Mouse (Mus musculus) Muller cell, postnatal 12 days (primary cell): ENCODE results near the gene Pts.

ENCODE experiments used
- DNase-seq: peaks from one replicate; pipeline ENCODE4 v3.0.0-alpha.2; 2015; ENCODE audit errors: inconsistent ontology term

Gene Pts

GRCm38 (mm10) chr9:50533328-50533727, 4.8 kb upstream of the Pts start:
- no peak for DNase-seq

GRCm38 (mm10) chr9:50530890-50531289, 2.4 kb upstream of the Pts start:
- DNase-seq = peak; percentile 32

GRCm38 (mm10) chr9:50527860-50528259, 664 bp downstream of the Pts start:
- no peak for DNase-seq

DNA sequence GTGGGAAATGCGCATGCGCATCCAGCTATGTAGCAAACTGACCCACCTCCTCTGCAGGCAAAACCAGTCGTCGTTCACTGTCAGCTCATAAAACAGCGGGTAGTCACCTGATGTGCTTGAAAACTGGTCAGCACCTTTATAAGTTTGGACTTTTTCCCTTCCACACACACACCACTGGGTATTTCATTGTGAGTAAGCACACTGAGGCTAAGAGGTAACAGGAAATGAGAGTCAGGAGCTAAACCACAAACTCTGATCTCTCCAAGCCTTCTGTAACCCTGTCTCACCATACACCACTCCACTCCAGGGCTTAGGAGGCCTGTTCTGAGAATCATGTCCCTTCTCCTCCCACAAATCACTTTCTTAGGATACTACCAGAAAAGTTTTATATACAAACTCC, 2.9 kb downstream of the Pts start:
- DNase-seq = no peak

DNA sequence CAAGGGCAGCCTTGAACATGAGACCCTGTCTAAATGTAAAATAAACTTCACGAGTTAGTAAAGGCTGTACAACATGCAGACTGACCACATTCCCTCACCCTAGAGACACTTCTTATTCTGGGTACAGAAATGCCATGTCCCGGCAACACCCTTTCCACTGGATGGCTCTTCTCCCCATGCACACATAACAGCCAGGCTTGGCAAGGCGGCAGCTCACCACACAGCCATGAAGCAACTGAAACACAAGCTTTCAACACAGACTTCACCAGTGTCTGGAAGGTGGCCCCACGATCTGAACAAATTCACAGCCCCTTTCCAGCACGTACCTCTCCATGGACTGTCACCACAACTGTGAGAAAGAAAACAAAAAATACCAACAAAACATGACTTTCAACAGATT, 3.6 kb downstream of the Pts start:
- DNase-seq = no peak

GRCm38 (mm10) chr9:50522574-50522973, 6.0 kb downstream of the Pts start:
- DNase-seq = no peak

GRCm38 (mm10) chr9:50521562-50521961, 7.0 kb downstream of the Pts start:
- no peak for DNase-seq

DNA sequence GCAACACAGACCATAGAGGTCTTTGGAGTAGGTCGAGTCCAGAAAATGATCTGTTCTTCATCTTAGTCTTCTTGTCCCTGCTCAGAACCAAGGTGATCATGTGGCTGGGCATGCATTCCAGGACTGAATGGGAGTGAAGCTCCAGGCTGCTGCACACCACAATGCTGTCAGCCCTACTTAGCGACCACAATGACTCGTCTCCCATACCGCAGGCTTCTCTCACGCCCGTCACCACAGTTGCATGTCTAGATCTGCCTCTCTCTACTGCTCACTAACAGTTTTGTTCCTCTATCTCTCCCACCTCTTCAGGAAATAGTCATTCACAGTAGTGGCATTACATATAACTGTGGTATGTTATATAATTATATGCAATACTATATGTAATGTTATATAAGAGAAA, 7.8 kb downstream of the Pts start:
- peak; percentile 40 for DNase-seq

GRCm38 (mm10) chr9:50518781-50519180, 9.7 kb downstream of the Pts start:
- no peak for DNase-seq

DNA sequence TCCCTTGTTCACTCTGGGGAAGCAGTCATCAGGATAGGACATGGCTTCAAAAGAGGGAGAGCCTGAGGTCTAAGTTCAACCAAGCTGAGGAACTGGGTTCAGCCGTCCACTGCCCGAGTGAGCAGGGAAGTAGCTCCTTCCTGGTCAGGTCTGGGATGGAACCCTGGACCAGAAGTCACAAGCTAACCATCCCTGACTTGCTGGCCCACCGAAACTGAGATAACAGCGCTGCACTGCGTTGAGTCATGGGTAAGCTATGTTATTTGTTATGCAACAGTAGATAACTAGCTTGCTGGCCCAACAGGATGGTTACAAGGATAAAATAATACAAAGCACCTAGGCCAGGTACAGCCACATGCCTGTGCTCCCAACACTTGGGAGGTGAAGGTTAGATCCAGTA, 13.1 kb downstream of the Pts start:
- DNase-seq = no peak

DNA sequence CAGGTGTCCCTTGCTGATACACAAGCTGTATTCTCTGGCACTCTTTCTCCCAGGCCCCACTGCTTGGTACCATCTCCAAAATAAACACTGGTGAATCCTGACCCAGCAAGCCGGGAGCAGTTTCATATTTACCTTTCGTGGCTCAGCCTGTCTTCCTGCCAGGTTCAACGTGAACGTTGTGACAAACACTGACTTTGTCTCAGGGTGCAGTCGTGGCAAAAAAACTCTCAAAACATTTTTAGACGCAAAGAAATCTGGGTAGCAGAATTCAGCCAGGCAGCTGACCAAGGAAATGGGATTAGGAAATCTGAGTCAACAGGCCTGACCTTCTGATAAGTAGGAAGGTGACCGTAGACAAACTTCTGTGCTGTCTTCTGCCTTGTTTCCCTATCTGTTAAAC, 21.0 kb downstream of the Pts start:
- DNase-seq = no peak

- DNase-seq = no peak
Observed at GRCm38 (mm10) chr9:50505405-50505804, 23.1 kb downstream of the Pts start.

- DNase-seq = no peak
Observed at GRCm38 (mm10) chr9:50502949-50503348, 25.6 kb downstream of the Pts start.

- peak; percentile 76 for DNase-seq
Observed at GRCm38 (mm10) chr9:50500974-50501501, 27.5 kb downstream of the Pts start.

- peak; percentile 68 for DNase-seq
Observed at GRCm38 (mm10) chr9:50500467-50500973, 28.0 kb downstream of the Pts start.

DNA sequence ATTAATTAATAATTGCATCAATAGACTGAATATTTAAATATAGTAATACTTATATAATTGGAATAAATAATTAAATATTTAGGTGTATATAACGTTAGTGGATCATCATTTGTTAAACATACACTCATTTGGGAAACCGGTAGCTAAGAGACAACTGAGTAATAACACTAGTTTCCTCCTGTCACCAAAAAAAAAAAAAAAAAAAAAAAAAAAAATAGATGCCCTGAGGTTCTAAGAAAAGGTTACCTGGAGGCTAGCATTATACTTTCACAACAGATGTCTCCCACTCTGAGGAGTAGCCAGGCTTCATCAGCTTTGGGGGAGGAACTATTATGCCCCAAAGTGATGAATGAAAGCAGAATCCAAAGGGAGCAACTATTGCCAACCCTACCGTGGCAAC, 28.7 kb downstream of the Pts start:
- DNase-seq = no peak

DNA sequence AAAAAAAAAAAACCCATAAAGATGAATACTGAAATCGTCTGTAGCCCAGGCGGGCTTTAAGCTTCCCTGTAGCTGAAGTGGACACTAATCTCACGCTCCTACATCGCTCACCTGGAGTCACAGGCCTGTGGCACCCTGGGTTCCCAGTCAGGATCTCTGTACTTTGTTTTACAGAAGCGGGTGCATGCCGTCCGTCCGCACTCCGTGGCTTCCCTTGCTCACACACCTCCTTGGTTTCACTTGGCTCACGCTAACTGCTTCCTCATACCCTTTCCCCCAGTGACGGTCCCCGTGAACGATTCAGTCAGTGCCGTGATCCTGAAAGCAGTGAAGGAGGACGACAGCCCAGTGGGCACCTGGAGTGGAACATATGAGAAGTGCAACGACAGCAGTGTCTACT, 29.7 kb downstream of the Pts start:
- DNase-seq = no peak

- DNase-seq = no peak
Observed at GRCm38 (mm10) chr9:50497536-50497935, 31.0 kb downstream of the Pts start.

DNA sequence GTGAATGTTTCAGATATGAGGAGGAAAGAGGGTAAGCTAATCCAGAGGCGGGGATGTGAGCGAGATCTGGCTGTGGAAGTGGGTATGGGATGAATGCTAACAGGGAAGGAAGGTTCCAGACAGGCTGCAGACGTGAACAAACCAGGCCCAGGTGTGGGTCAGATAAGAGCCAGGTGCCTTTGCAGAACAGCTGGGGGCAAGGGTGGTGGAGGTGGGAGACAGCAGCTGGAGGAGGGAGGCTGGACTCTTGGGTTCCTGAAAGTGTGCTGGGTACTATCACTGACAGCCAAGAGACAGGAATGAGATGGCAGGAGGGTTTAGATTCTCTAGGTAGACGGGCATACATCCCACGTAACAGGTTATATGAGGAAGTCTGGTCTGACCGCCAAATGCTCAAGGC, 31.4 kb downstream of the Pts start:
- DNase-seq = no peak

DNA sequence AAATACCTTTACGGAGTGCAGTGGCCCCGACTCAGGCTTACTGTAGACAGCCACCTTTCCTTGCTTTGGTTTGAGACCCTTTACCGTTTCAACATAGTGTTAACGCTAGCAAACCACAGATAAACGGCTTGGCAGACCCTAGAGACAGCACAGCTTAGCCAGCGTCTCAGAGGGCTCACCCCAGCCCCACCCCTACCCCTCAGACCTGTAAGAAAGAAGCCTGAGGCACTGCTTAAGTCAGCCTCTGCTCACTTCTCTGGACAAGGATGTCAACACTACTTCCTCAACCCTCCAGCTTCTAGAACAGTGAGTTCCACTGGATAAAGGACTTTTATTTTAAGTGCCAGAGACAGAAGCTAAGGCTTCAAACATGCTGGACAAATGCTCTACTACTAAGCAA, 32.0 kb downstream of the Pts start:
- no peak for DNase-seq

- DNase-seq = no peak
Observed at GRCm38 (mm10) chr9:50496151-50496505, 32.4 kb downstream of the Pts start.

- no peak for DNase-seq
Observed at GRCm38 (mm10) chr9:50495405-50496150, 32.9 kb downstream of the Pts start.

DNA sequence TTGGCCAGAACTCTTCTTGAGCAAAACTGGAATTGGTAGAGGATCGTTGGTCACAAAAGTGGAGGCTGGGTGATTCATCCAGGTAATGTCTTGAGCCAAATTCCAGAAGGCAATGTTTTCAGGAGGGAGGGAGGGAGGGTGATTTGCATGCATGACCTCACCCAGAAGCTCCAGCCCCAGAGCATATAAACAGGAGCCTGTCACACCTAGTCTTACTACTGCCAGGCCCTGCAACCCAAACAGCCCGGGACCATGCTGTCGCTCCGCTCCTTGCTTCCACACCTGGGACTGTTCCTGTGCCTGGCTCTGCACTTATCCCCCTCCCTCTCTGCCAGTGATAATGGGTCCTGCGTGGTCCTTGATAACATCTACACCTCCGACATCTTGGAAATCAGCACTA, 34.2 kb downstream of the Pts start, which contains the start of gene Plet1:
Gene Plet1, plus strand, starts transcription at position 215 of the 400 bp plus-strand sequence.
- no peak for DNase-seq

GRCm38 (mm10) chr9:50493777-50494176, 34.7 kb downstream of the Pts start:
- DNase-seq = no peak
